Mouse (Mus musculus): ENCODE results near the gene Dpm1. TPM values are rescaled to one million over a fixed set of nuclear protein-coding genes. Genes with fewer than 3 reads are reported as not detected.

Gene Dpm1
- polyA plus RNA-seq, 1 experiment from 2014 or later = 104 TPM

- ATAC-seq (replicated peaks; ENCODE audit: extremely low read depth, insufficient read depth, low FRiP score) = no peak
- H3K4me2 ChIP-seq (ENCODE audit: low read depth, low read length) = no peak overlapping the region
- peaks cover 4% of the 10 kb centered on the region for H3K9me3 ChIP-seq (replicated peaks; ENCODE audit: control insufficient read depth, low read length)
- peaks cover 13% of the 10 kb centered on the region for H3K36me3 ChIP-seq (ENCODE audit: control insufficient read depth, insufficient read depth)
- no peaks in the 10 kb centered on the region for H3K27me3 ChIP-seq (ENCODE audit: control insufficient read depth, insufficient read depth, low read length)
- H3K4me1 ChIP-seq (ENCODE audit: control insufficient read depth, insufficient read depth, low read length) = peaks cover 17% of the 10 kb centered on the region
- no peak overlapping the region for H3K9ac ChIP-seq (ENCODE audit: low read length)
- H3K4me3 ChIP-seq (ENCODE audit: low read length) = no peak overlapping the region
- no peak overlapping the region for H3K27ac ChIP-seq (ENCODE audit: low read length)
- WGBS = 91% methylated on average over 5 of the region's 5 CpGs
Measured at GRCm38 (mm10) chr2:168233286-168233685, 2.9 kb upstream of the Dpm1 start.

- H3K27ac ChIP-seq (ENCODE audit: low read length) = no peak overlapping the region
- WGBS = 54% methylated on average over 33 of the region's 33 CpGs
- H3K27me3 ChIP-seq (ENCODE audit: control insufficient read depth, insufficient read depth, low read length) = no peaks in the 10 kb centered on the region
- H3K9ac ChIP-seq (ENCODE audit: low read length) = peak overlapping the region; percentile 86
- peaks cover 13% of the 10 kb centered on the region for H3K36me3 ChIP-seq (ENCODE audit: control insufficient read depth, insufficient read depth)
- no peak for ATAC-seq (replicated peaks; ENCODE audit: extremely low read depth, insufficient read depth, low FRiP score)
- no peaks in the 10 kb centered on the region for H3K9me3 ChIP-seq (replicated peaks; ENCODE audit: control insufficient read depth, low read length)
- peak overlapping the region; percentile 90 for H3K4me3 ChIP-seq (ENCODE audit: low read length)
- peak overlapping the region; percentile 98 for H3K4me2 ChIP-seq (ENCODE audit: low read depth, low read length)
- H3K4me1 ChIP-seq (ENCODE audit: control insufficient read depth, insufficient read depth, low read length) = peaks cover 19% of the 10 kb centered on the region
Measured at GRCm38 (mm10) chr2:168231471-168231829, 1.1 kb upstream of the Dpm1 start.

- Histone ChIP-seq H3K9ac (ENCODE audit: low read length) (peak overlapping the region; percentile 86), H3K27ac (ENCODE audit: low read length) (peak overlapping the region; percentile 88), H3K27me3 (ENCODE audit: control insufficient read depth, insufficient read depth, low read length) (no peaks in the 10 kb centered on the region), H3K4me1 (ENCODE audit: control insufficient read depth, insufficient read depth, low read length) (peaks cover 19% of the 10 kb centered on the region), H3K9me3 (replicated peaks; ENCODE audit: control insufficient read depth, low read length) (no peaks in the 10 kb centered on the region), H3K4me3 (ENCODE audit: low read length) (peak overlapping the region; percentile 90), H3K36me3 (ENCODE audit: control insufficient read depth, insufficient read depth) (peaks cover 18% of the 10 kb centered on the region), H3K4me2 (ENCODE audit: low read depth, low read length) (peak overlapping the region; percentile 98)
- 1% methylated on average over 98 of the region's 105 CpGs for WGBS
- peak; percentile 39 for ATAC-seq (replicated peaks; ENCODE audit: extremely low read depth, insufficient read depth, low FRiP score)
Measured at GRCm38 (mm10) chr2:168230773-168231470, 531 bp upstream of the Dpm1 start.

GRCm38 (mm10) chr2:168229116-168230025 is 1.0 kb downstream of the Dpm1 start:
- Histone ChIP-seq H3K9me3 (replicated peaks; ENCODE audit: control insufficient read depth, low read length) (no peaks in the 10 kb centered on the region), H3K9ac (ENCODE audit: low read length) (peak overlapping the region; percentile 86), H3K4me2 (ENCODE audit: low read depth, low read length) (peak overlapping the region; percentile 98), H3K4me1 (ENCODE audit: control insufficient read depth, insufficient read depth, low read length) (peaks cover 19% of the 10 kb centered on the region), H3K36me3 (ENCODE audit: control insufficient read depth, insufficient read depth) (peaks cover 30% of the 10 kb centered on the region), H3K4me3 (ENCODE audit: low read length) (peak overlapping the region; percentile 90), H3K27me3 (ENCODE audit: control insufficient read depth, insufficient read depth, low read length) (no peaks in the 10 kb centered on the region), H3K27ac (ENCODE audit: low read length) (peak overlapping the region; percentile 88)
- 0 out of 2 replicates have a peak, but pooled peaks have one; percentile 8 for ATAC-seq (replicated peaks; ENCODE audit: extremely low read depth, insufficient read depth, low FRiP score)
- 15% methylated on average over 41 of the region's 41 CpGs for WGBS

GRCm38 (mm10) chr2:168223326-168223725 is 7.1 kb downstream of the Dpm1 start:
- Histone ChIP-seq H3K27ac (ENCODE audit: low read length) (no peak overlapping the region), H3K4me1 (ENCODE audit: control insufficient read depth, insufficient read depth, low read length) (0 out of 2 replicates have a peak, but pooled peaks cover 3% of the 10 kb centered on the region), H3K4me2 (ENCODE audit: low read depth, low read length) (no peak overlapping the region), H3K27me3 (ENCODE audit: control insufficient read depth, insufficient read depth, low read length) (no peaks in the 10 kb centered on the region), H3K4me3 (ENCODE audit: low read length) (no peak overlapping the region), H3K9ac (ENCODE audit: low read length) (no peak overlapping the region), H3K36me3 (ENCODE audit: control insufficient read depth, insufficient read depth) (peaks cover 68% of the 10 kb centered on the region), H3K9me3 (replicated peaks; ENCODE audit: control insufficient read depth, low read length) (no peaks in the 10 kb centered on the region)
- ATAC-seq (replicated peaks; ENCODE audit: extremely low read depth, insufficient read depth, low FRiP score) = no peak
- 90% methylated on average over 6 of the region's 6 CpGs for WGBS

GRCm38 (mm10) chr2:168213788-168214397 is 16.5 kb downstream of the Dpm1 start:
- Histone ChIP-seq H3K27me3 (ENCODE audit: control insufficient read depth, insufficient read depth, low read length) (no peaks in the 10 kb centered on the region), H3K4me1 (ENCODE audit: control insufficient read depth, insufficient read depth, low read length) (no peaks in the 10 kb centered on the region), H3K9me3 (replicated peaks; ENCODE audit: control insufficient read depth, low read length) (no peaks in the 10 kb centered on the region), H3K27ac (ENCODE audit: low read length) (no peak overlapping the region), H3K36me3 (ENCODE audit: control insufficient read depth, insufficient read depth) (peaks cover 66% of the 10 kb centered on the region), H3K4me3 (ENCODE audit: low read length) (no peak overlapping the region), H3K4me2 (ENCODE audit: low read depth, low read length) (no peak overlapping the region), H3K9ac (ENCODE audit: low read length) (no peak overlapping the region)
- no peak for ATAC-seq (replicated peaks; ENCODE audit: extremely low read depth, insufficient read depth, low FRiP score)
- 61% methylated on average over 5 of the region's 5 CpGs for WGBS

GRCm38 (mm10) chr2:168207883-168208282 is 22.5 kb downstream of the Dpm1 start:
- H3K4me1 ChIP-seq (ENCODE audit: control insufficient read depth, insufficient read depth, low read length) = peaks cover 18% of the 10 kb centered on the region
- peak overlapping the region; percentile 99 for H3K27ac ChIP-seq (ENCODE audit: low read length)
- H3K4me3 ChIP-seq (ENCODE audit: low read length) = no peak overlapping the region
- ATAC-seq (replicated peaks; ENCODE audit: extremely low read depth, insufficient read depth, low FRiP score) = no peak
- H3K36me3 ChIP-seq (ENCODE audit: control insufficient read depth, insufficient read depth) = peaks cover 47% of the 10 kb centered on the region
- H3K9me3 ChIP-seq (replicated peaks; ENCODE audit: control insufficient read depth, low read length) = peaks cover 4% of the 10 kb centered on the region; the same call in 1 of the 2 replicates
- H3K4me2 ChIP-seq (ENCODE audit: low read depth, low read length) = peak overlapping the region; percentile 74
- peak overlapping the region; percentile 100; the same call in 1 of the 2 replicates for H3K9ac ChIP-seq (ENCODE audit: low read length)
- WGBS = 91% methylated on average over 3 of the region's 3 CpGs
- no peaks in the 10 kb centered on the region for H3K27me3 ChIP-seq (ENCODE audit: control insufficient read depth, insufficient read depth, low read length)

- peak within 1 kb of the TSS; percentile 79 for H3K4me2 ChIP-seq (ENCODE audit: low read depth, low read length)
- H3K27me3 ChIP-seq (ENCODE audit: control insufficient read depth, insufficient read depth, low read length) = no peaks in the 10 kb centered on the region
- peak within 1 kb of the TSS; percentile 99 for H3K27ac ChIP-seq (ENCODE audit: low read length)
- H3K4me1 ChIP-seq (ENCODE audit: control insufficient read depth, insufficient read depth, low read length) = peaks cover 18% of the 10 kb centered on the region
- peak; percentile 87 for ATAC-seq (replicated peaks; ENCODE audit: extremely low read depth, insufficient read depth, low FRiP score)
- H3K4me3 ChIP-seq (ENCODE audit: low read length) = peak within 1 kb of the TSS; percentile 87
- H3K9me3 ChIP-seq (replicated peaks; ENCODE audit: control insufficient read depth, low read length) = peaks cover 4% of the 10 kb centered on the region; the same call in 1 of the 2 replicates
- peak within 1 kb of the TSS; percentile 100 for H3K9ac ChIP-seq (ENCODE audit: low read length)
- peaks cover 40% of the 10 kb centered on the region for H3K36me3 ChIP-seq (ENCODE audit: control insufficient read depth, insufficient read depth)
- WGBS = under 1% methylated on average over 53 of the region's 89 CpGs
Measured at GRCm38 (mm10) chr2:168206725-168207644, 23.4 kb downstream of the Dpm1 start, which contains the start of gene Adnp. Gene Adnp (minus strand): TSS chr2:168207112.
